Mouse (Mus musculus) lung, postnatal 25 days (tissue): Measurements from ENCODE around the gene Mpv17l2.

ENCODE experiments used
- DNase-seq: peaks from one replicate; pipeline ENCODE4 v3.0.0; 2022; ENCODE audit warnings: low spot score

Gene Mpv17l2

DNA sequence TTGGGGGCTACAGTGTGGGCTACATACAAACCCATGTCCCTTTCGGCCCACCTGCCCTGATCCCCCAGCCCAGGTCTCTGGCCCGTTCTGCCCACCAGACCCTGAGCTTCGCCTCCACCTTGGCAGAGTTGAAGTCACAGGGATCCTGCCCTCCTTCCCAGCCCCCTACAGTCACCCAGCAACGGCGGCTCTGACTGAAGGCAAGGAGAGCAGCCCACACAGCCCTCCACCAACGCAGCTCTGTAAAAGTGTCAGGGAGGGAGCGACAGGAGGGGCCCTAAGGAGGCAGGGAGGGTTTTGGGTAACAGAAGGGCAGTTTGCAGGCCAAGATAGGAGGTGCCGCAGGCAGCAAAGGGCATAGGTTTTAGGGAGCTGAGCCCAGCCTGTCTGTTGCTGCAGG is 30.1 kb upstream of the Mpv17l2 start:
- no peak for DNase-seq

DNA sequence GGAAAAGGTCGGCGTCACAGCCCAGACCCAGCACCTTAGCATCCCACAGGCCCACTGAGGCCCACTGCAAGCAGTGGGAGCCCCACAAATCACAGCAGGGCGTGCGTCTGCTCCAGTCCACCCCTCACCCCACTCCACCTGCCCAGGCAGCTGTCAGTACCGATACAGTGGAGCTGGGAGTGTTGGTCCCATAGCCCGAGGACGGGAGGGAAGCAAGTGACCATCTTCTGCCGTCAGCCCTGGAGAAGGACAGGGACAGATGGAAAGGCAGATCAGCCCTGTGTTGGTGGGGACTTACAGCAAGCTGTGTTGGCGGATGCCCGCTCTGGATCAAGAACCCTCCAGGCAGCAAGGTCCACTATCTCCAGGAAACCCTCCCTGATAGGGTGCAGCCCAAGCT is 28.3 kb upstream of the Mpv17l2 start:
- DNase-seq, result no peak

DNA sequence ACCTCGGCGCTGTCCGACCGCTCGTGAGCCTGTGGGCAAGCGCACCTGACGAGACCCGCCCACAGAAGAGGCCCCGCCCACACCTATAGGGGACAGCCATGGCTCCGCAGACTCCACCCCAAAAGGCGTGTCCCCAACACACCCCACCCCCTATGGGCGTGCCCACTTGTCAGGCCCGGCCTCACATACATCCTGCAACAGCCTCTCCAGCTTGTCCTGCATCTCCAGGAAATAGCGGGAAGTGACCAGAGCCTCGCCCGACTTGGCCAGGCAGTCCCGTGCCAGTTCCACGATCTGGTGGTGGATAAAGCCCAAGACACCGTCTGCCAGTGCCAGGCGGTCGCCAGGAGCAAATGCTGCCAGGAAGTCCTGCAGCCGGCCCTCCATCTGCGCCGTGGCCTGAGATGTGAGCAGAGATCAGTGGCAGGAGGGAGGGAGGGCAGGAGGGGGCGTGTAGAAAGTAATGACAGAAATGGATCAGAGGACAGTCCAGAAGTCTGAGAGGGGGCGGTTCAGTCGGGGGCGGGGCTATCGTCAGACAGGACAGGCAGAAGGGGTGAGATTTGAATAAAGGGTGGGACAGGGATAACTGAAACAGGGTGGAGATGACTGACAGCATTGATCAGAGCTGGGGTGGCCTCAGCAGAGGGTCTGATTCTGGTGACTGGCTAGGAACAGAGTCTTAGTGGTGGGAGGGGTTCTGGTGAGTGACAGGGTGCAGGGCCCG is 27.4 kb upstream of the Mpv17l2 start:
- no peak for DNase-seq

DNA sequence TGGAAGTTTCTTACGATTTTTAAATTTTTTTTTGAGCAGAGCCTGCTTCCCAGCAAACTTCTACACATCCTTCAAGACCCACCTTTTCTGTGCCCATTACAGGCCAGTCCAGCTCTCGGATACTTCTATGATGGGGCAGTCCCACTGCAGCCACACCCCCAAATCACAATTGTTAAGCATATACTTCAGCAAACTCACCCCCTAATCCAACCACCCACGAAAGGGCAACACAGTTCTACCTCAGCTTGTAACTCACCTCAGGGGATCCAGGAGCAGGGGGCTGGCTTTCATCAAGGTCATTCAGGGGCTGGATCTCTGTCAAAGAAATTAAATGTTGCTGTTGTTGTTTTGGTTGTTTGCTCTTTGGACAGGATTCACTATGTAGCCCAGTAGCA is 26.3 kb upstream of the Mpv17l2 start:
- no peak for DNase-seq

DNA sequence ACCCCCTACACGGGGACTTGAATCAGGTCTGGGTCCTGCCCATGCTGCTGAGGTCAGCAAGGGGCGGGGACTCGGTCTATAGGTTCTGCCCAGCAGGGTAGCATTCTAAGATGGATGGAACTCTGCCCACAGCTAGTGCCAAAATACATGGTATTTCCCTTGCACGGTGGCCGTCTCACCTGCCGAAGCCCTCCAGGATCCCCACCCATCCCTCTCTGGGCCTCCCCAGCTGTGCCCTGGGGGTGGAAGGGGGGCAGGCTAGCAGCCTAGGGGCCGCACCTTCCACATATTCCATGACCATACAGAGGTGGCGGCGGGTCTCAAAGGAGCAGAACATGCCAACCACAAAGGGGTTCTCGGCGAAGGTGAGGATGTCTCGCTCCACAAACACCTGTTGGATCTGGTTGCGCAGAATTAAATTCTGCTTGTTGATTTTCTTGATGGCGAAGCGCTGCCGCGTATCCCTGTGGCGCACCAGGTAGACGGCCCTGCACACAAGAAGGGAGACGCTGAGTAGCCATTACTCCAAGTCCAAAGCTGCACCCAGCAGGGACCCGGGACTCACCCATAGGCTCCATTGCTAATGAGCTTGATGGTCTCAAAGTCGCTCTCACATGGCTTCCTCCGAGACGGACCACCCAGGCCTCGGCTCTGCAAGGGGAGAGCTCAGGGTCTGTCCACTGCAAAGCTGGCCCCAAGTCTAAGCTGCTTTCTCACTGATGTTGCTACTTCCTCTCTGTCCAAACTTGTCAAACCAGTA is 25.7 kb upstream of the Mpv17l2 start:
- DNase-seq, result no peak

DNA sequence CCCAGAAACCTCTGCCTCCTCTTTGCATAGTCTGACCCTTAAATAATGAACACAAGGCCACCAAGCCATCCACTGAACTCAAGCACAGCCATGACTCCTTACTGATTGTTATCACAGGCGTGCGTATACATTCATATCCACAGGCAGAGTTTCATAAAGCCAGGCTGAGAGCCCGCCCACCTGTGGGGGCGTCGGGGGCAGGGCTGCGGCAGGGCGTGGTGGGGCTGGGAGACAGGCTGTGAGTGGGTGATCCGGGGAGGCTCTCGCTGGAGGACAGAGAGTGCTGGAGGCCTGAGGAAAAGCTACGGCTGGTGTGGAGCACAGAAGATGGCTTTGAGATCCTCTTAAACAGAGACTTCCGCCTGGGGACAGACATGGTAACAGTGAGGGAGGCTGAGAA is 19.3 kb upstream of the Mpv17l2 start:
- no peak for DNase-seq

DNA sequence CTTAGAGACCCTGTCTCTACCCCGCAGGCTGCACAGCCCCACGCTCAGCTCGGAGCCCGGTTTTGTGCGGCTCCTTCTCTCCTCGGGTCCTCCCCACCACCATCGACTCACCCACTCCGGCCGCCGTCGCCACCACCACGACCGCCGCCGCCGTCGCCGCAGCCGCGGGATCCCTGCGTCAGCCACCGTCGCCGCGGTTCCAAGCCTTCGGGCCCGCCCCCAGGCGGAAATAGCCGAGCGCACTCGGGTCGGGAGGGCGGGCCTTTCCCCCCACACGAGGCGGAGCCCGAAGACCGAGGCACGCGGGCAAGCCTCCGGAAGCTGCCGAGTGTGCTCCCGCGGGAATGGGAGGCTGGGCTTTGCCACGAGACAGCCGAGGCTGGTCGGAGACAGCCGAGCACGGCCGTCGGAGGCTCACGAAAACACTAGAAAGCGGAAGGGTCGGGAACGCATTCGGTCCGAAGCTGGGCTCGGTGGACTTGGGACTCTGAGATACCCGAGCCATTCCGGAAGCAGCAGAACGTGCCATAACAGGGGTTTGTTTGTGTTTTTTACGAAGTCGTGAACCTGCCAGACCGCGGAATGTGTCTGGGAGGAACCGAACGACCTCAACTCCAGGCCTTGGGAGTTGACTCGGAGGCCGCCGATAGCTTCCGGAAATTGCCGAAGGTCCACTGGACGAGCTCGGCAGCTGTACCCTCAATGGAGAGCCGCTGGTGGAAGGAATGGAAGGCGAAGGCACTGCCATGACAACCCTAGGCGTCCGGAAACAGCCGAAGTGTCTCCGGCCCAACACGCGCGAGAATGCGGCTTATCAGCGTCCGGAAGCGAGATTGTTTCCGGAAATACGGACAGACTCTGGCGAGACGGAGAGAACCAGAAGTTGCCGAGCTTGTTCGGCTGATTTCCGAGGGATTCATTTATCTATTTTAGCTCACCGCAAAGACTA is 16.0 kb upstream of the Mpv17l2 start, which contains the start of gene Pik3r2:
TSS of gene Pik3r2 (minus strand) at position 218 of the 949 bp plus-strand sequence.
- DNase-seq, result peak; percentile 97

DNA sequence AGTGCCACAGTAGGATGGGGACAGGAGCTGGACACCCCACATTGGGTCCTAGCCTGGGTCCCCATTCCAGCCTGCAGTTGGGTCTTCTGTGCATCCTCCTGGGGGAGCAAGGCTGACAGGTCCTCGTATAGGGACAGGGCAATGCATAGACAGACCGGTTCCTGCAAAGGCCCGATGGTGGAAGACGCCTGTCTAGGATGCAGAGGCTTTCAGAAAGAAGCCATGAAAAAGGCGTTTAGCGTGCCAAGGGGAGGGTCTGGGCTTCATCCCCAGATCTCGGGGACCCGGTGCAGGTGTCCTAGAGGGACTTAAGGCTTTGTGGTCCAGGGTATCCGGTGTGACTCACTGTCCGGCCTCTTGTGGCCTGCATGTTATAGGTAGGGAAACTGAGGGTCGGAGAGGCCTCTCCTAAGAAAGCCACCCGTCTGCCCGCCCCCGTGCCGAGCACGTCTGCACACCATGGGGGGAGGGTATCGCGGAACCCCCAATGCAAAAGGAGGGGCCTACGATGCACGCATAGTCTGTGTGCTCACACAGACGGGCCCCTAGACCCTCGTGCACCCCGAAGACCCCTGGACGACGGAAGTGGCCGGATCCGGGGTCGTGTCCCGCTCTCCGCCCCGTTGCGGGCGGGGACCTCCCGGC is 15.2 kb upstream of the Mpv17l2 start:
- no peak for DNase-seq

DNA sequence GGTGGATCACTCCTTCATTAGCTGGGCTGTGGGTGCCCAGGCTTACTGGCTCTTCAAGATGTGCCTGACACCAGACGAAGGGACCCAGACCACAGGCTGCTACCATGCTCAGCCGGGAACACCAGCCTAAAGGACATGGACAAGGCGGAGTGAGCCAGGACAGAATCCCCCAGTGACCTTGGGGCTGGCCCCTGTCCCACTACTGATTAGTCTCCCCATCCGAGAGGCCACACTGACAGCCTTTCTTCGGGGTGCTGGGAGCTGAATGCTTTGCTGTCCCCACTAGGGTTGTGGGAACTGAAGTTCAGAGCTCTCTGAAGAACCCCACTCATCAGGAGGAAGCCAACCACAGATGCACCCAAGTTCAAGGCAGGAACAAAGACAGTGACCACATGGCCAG is 14.5 kb upstream of the Mpv17l2 start:
- DNase-seq, result no peak

DNA sequence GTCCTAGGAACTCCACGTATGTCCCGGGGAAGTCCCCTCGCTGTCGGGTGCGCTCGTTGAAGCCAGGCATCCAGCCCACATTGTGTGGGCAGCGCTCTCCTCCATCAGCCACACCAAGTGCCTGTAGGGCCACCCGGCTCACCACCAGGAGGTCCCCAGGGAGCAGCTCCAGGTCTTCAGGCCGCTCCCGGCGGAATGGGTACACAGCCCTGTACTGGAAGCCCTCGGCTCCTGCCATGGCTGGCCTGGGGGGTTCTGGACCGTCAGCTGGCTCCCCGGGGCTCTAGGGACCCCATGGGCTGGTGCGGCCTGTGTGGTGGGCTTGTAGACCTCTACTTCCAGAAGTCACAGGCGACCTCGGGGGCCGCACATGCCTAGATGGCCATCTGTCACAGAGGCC is 14.0 kb upstream of the Mpv17l2 start:
- no peak for DNase-seq

DNA sequence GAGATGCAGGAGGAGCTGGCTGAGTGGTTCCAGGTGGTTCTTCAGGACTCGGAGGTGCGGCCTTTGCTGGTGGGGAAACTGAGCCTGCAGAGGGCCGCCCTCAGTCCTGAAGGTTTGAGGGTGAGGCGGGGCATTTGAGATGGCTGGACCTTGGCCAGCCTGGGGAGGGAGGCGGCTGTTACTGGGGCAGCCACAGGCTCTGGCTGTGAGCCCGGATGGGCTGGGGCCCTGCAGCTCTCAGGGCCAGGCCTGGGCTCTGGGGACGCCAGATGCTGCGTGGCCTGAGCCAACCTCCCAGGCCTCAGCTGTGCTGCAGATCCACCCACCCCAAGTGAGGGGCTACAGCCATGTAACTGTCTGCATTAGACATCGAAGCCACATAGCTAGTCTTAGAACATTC is 13.1 kb upstream of the Mpv17l2 start:
- DNase-seq, result peak; percentile 76

DNA sequence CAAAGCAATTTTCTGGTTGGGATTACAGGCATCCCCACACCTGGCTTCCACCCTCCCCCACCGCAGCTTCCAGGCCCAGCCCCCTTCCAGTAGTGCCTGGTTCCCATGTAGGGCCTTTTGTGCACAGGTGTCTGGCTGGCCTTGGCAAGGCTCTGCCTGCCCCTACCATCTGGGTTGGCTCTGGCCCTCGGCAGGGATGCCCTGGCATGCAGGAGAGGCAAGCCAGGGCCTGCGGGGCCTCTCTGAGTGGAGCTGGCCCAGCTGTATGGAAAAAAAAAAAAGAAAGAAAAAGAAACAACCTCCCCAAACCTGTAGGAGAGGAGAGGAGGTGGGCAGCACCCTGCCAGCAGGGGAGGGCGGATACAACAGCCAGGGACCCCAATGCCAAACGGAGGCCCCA is 12.7 kb upstream of the Mpv17l2 start:
- no peak for DNase-seq

DNA sequence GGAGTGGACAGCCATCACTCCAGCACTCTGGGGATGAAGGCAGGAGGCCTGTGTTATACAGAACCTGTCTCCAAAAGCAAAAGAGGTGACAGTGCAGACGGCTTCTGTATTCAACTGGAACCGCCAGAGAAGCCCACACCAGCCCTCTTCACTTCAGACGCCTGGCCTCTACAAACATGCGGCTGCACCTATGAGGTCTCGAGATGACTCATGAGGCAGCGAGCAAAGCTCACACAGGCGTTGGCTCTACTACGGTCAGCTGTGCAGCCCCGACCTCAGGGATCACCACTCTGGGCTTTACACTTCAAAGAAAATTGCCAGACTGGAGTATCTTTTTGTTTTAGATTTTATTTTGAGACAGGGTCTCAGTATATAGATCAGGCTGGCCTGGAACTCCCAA is 12.1 kb upstream of the Mpv17l2 start:
- no peak for DNase-seq

DNA sequence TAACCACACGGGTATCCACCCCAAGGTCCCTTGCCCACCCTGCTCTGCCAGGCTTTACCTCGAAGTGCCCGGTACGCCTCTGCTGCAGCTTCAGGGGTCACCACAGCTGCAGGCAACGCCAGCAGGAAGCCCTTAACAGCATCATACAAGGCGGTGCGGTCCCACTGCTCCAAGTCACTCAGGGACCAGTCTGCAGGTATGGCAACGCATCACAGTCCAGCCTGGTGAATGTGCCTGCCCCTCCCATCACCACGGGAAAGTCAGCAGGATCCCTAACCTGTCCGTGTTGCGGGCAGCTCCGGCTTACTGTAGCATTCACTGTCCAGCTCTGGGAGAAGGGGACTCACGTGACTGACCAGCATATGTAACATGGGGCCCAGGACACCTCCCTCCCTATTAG is 11.3 kb upstream of the Mpv17l2 start:
- no peak for DNase-seq

DNA sequence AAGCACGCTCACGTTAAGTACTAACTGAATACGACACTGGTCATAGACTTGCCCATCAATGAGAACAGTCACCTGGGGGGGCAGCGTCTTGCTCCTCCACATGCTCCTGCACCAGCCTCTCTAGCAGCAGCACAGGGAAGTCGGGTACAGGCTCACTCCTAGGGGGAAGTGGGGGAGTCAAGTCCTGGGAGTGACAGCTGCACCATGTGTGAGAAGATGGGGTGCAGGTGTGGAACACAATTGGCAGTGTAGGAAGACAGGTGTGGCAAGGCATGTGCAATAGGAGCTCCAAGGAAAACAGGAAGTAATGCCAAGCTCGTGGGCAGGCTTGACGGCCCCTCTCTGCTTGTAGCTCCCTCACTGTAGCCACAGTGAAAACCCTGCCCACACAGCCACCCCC is 10.5 kb upstream of the Mpv17l2 start:
- no peak for DNase-seq

DNA sequence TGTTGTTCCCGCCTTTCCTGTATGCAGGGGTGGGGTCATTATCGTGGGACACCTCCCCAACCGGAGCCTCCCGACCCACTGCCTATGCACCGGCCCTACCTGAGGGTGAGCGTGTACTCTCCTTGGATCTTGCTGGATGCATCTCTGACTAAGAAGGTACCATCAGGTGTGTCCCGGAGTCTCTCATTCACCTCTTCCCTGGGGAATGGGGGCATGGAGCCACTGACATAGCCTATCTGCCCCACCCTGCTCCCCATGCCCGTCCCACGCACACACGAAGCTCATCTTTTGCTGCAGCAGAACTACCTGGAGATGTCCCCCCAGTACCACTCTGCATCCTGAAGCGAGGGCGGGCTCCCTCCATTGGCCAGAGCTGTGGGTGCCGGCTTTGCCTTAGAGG is 10.0 kb upstream of the Mpv17l2 start:
- no peak for DNase-seq

DNA sequence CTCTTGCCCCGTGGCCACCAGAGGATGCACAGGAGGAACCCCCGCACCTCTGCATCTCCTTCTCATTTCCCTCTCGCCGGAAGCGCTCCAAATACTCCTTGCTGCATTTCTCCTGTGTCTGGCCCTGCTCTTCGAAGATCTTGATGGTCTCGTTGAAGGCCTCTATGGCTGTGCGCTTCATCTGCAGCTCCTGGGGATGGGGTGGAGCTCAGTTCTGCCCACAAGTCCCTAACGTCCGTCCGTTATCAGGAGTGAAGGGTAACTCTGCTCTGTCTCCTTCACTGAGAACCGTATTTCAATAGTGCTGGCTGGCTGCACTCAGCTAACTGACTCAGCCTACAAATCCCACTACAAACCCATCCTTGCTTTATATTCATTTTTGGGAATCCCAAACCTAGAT is 9.1 kb upstream of the Mpv17l2 start:
- DNase-seq, result no peak

DNA sequence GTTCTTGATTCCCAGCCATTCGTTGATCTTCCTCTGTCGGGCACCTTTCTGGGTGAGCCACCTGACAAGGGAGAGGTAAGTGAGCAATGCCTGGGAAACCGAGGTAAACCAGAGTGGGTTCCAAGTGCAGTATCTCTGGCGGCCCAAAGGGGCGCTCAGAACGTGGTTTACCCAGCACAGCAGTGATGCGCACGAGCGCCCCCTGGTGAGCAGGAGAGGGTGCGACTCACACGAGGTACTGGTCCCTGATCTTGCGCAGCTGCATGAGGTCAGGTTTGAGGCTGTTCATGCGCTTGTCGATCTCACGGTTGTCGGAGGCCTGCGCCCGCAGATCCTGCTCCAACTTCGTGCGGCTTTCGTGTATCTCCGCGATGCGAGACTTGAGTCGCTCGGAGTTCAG is 8.6 kb upstream of the Mpv17l2 start:
- peak; percentile 96 for DNase-seq

DNA sequence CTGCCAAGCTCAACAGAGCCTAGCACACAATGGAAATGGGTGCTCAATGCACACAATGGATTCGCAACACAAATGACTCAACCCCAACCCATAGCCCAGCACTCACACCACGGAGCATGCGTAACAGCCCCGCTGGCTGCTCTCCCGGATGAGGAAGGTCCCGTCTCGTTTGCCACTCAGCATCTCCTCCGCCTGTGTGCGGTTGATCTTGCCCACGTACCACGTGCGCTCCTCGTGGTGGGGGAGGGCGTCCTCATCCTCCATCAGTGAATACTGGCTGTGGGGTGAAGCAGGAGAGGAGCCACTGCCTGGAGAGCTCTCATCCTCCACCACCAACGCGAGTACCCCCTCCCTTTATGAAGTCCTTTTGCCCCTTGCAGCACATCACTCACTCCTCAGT is 8.2 kb upstream of the Mpv17l2 start:
- DNase-seq, result no peak

DNA sequence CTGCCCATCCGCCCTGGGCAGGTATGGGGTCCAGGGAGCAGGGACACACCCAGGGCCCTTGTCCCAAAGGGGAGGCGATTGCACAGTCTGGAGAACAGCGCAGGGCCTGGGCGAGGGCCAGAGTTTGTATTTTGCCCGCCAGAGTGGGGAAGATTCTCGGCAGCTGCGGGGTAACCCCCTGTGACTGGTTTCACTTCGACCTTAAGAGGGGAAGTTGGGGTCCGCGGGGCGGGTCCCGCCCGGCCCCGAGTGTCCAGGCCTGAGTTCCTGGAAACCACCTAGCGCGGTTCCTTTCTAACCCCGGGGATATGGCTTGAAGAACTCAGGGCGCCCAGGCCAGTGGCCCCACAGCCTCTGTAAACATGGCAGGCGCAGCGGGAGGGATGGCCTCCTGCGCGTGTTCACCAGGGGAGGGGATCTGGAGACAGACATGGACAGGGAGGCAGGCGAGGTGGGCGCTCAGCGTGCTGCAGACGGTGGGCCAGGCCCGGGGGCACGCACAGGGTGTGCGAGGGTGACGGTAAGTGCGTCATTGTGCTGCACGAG is 7.6 kb upstream of the Mpv17l2 start:
- DNase-seq, result no peak

DNA sequence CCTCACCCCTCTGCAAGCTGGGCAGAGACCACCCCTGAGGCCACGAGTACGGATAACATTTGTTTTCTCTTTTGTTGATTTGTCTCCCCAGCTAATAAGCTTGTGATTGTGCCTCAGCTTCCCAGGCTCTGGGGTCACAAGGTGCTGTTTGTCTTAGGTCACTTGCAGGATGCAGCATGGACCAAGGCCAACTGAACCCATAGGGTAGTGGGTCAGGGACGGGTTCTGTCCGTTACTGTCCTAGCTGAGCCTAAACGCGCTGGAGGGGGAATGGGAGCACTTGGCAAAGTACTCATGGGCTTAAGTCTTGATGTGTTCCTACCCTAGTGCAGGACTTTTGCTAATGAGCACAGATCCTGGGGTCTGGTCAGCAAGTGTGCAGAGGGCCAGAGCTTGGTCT is 6.8 kb upstream of the Mpv17l2 start:
- DNase-seq, result no peak
